Mouse (Mus musculus) left cerebral cortex, adult 2 months (tissue): ENCODE measurements around the gene Mtln. TPM values are rescaled to one million over a fixed set of nuclear protein-coding genes. Genes with fewer than 3 reads are reported as not detected.

Experiments
- DNase-seq, 2 experiments: peaks; one replicate each; pipeline ENCODE4 v3.0.0; 2021 to 2022; ENCODE audit warnings: low spot score in 2 of 2, mixed read lengths in 1 of 2; ENCODE audit errors: extremely low spot score in 1 of 2
- H3K27ac ChIP-seq: fragments of 200-600 bp; 2 replicates; pipeline ENCODE4 v1.8.1; 2022
- H3K4me3 ChIP-seq: fragments of 200-600 bp; 2 replicates; pipeline ENCODE4 v1.8.1; 2022
- CTCF ChIP-seq: fragments of 200-600 bp; IDR thresholded peaks from 2 replicates; pipeline ENCODE4 v1.8.1; 2022; ENCODE audit warnings: antibody characterized with exemption, mild to moderate bottlenecking, moderate library complexity
- intact Hi-C: fragments of 180-260 bp; cut with DNase I; formaldehyde crosslinking; loops from one replicate; pipeline ENCODE4 v1.15.1; 2025
- total RNA-seq, 2 experiments: library from RNA; stranded (reverse); gene quantifications; 2 replicates each; pipeline ENCODE4 v1.2.3; 2021

The Mtln gene
- total RNA-seq, 2 experiments from 2014 or later = 50.3 to 51.2 TPM

GRCm38 (mm10) chr2:127778451-127778850, 13.8 kb downstream of the Mtln start:
- Histone ChIP-seq H3K27ac (no peak overlapping the region), H3K4me3 (no peak overlapping the region)
- DNase-seq = no peak
- intact Hi-C loops = no loop called here
- no peak for TF ChIP-seq CTCF

- TF ChIP-seq CTCF = no peak
Observed at GRCm38 (mm10) chr2:127775013-127775412, 17.3 kb downstream of the Mtln start.

GRCm38 (mm10) chr2:127774578-127774941, 17.7 kb downstream of the Mtln start:
- intact Hi-C loops = no loop called here
- H3K27ac ChIP-seq = no peak overlapping the region
- no peak for DNase-seq

More at GRCm38 (mm10) chr2:127775013-127775412, 17.3 kb downstream of the Mtln start:
- H3K27ac ChIP-seq = no peak overlapping the region
- intact Hi-C loops = no loop called here
- no peak overlapping the region for H3K4me3 ChIP-seq
- no peak for DNase-seq

GRCm38 (mm10) chr2:127773938-127774577, 18.2 kb downstream of the Mtln start:
- 0 out of 2 replicates have a peak overlapping the region, but pooled peaks have one; percentile 5 for H3K27ac ChIP-seq
- DNase-seq = no peak
- TF ChIP-seq CTCF = no peak

More at GRCm38 (mm10) chr2:127774578-127774941, 17.7 kb downstream of the Mtln start:
- TF ChIP-seq CTCF = no peak
- no peak overlapping the region for H3K4me3 ChIP-seq

GRCm38 (mm10) chr2:127761587-127761986, 30.7 kb downstream of the Mtln start:
- no peak overlapping the region for H3K4me3 ChIP-seq
- no peak for TF ChIP-seq CTCF
- intact Hi-C loops = no loop called here
- no peak for DNase-seq
- no peak overlapping the region for H3K27ac ChIP-seq

More at GRCm38 (mm10) chr2:127773938-127774577, 18.2 kb downstream of the Mtln start:
- intact Hi-C loops = no loop called here
- no peak overlapping the region for H3K4me3 ChIP-seq

GRCm38 (mm10) chr2:127760429-127761000, 31.8 kb downstream of the Mtln start:
- no peak for TF ChIP-seq CTCF
- no peak for DNase-seq
- intact Hi-C loops = no loop called here
- no peak overlapping the region for H3K4me3 ChIP-seq
- no peak overlapping the region for H3K27ac ChIP-seq

- DNase-seq = no peak
- Histone ChIP-seq H3K27ac (no peak overlapping the region), H3K4me3 (no peak overlapping the region)
- intact Hi-C loops = no loop called here
- no peak for TF ChIP-seq CTCF
Observed at GRCm38 (mm10) chr2:127760014-127760413, 32.3 kb downstream of the Mtln start.

GRCm38 (mm10) chr2:127759157-127759880, 33.0 kb downstream of the Mtln start:
- Histone ChIP-seq H3K4me3 (no peak overlapping the region), H3K27ac (no peak overlapping the region)
- no peak for DNase-seq
- no peak for TF ChIP-seq CTCF
- intact Hi-C loops = no loop called here

- TF ChIP-seq CTCF = no peak
- peak; percentile 26 to 28 for DNase-seq
- intact Hi-C loops = no loop called here
- H3K4me3 ChIP-seq = no peak overlapping the region
- H3K27ac ChIP-seq = peak overlapping the region; percentile 9; the same call in 1 of the 2 replicates
Observed at GRCm38 (mm10) chr2:127757171-127757570, 35.1 kb downstream of the Mtln start.

GRCm38 (mm10) chr2:127754113-127754512, 38.2 kb downstream of the Mtln start:
- Histone ChIP-seq H3K4me3 (no peak overlapping the region), H3K27ac (no peak overlapping the region)
- DNase-seq = no peak
- intact Hi-C loops = no loop called here
- TF ChIP-seq CTCF = no peak

GRCm38 (mm10) chr2:127751849-127752610, 40.3 kb downstream of the Mtln start:
- intact Hi-C loops = no loop called here
- TF ChIP-seq CTCF = no peak
- Histone ChIP-seq H3K4me3 (no peak overlapping the region), H3K27ac (no peak overlapping the region)
- DNase-seq = no peak

- TF ChIP-seq CTCF = no peak
- intact Hi-C loops = no loop called here
- DNase-seq = no peak
Observed at GRCm38 (mm10) chr2:127749376-127749775, 42.9 kb downstream of the Mtln start.

More at GRCm38 (mm10) chr2:127749376-127749775, 42.9 kb downstream of the Mtln start:
- no peak overlapping the region for H3K27ac ChIP-seq
- H3K4me3 ChIP-seq = no peak overlapping the region
